In genomic region chr8:127589291-127589690, GRCm38 (mm10) we compare ENCODE assay signal across 8 mouse cellular contexts.
DNase-seq lines count a peak whose midpoint lies in the region; ATAC-seq and TF ChIP-seq lines count a peak whose summit lies in the region.

No protein-coding gene starts in this region.

- no peaks in the 10 kb centered on the region for H3K27me3 ChIP-seq in forebrain, postnatal 0 days (ENCODE audit: insufficient read depth, low read length)
- no peaks in the 10 kb centered on the region for H3K27me3 ChIP-seq in forebrain, embryonic 13.5 days
- H3K27me3 ChIP-seq in lung, postnatal 0 days (replicated peaks; ENCODE audit: insufficient read depth, low read length): no peaks in the 10 kb centered on the region

- no peaks in the 10 kb centered on the region for H3K4me1 ChIP-seq in forebrain, postnatal 0 days (ENCODE audit: insufficient read depth)
- H3K4me1 ChIP-seq in forebrain, embryonic 13.5 days: peaks cover 26% of the 10 kb centered on the region
- H3K4me1 ChIP-seq in lung, postnatal 0 days (ENCODE audit: insufficient read depth, low read depth, low read length): 0 out of 2 replicates have a peak, but pooled peaks cover 5% of the 10 kb centered on the region

- H3K4me3 ChIP-seq in forebrain, postnatal 0 days (ENCODE audit: low read depth, low read length): no peak overlapping the region
- no peak overlapping the region for H3K4me3 ChIP-seq in forebrain, embryonic 13.5 days
- H3K4me3 ChIP-seq in lung, postnatal 0 days (ENCODE audit: low read depth, low read length): no peak overlapping the region

- TF ChIP-seq CTCF in forebrain, postnatal 0 days (IDR thresholded peaks at IDR 0.05; ENCODE audit: low read depth): peak; percentile 66
- peak; percentile 87 for TF ChIP-seq CTCF in lung, postnatal 0 days (IDR thresholded peaks at IDR 0.05)

- no peak overlapping the region for H3K9ac ChIP-seq in forebrain, postnatal 0 days
- H3K9ac ChIP-seq in forebrain, embryonic 13.5 days: no peak overlapping the region
- no peak overlapping the region for H3K9ac ChIP-seq in lung, postnatal 0 days (replicated peaks; ENCODE audit: low read depth)

- no peak for DNase-seq in forebrain, postnatal 0 days
- peak; percentile 60 for DNase-seq in urinary bladder, postnatal 14 days (ENCODE audit: low spot score)
- DNase-seq in urinary bladder, postnatal 10 days (ENCODE audit: low spot score): no peak
- DNase-seq in cerebellum, postnatal 25 days: peak; percentile 42 to 69
- peak; percentile 67 for DNase-seq in induced T-regulatory cell, adult 2 months (ENCODE audit: low read depth)
- DNase-seq in lung, postnatal 0 days (ENCODE audit: low spot score): peak; percentile 59
- peak; percentile 20 to 33 for DNase-seq in spleen, postnatal 36 days (ENCODE audit: low spot score in 2 of 2)

- H3K4me2 ChIP-seq in forebrain, postnatal 0 days (ENCODE audit: low read depth): no peak overlapping the region
- no peak overlapping the region for H3K4me2 ChIP-seq in forebrain, embryonic 13.5 days
- no peak overlapping the region for H3K4me2 ChIP-seq in lung, postnatal 0 days (replicated peaks; ENCODE audit: low read depth, low read length)

- no peaks in the 10 kb centered on the region for H3K9me3 ChIP-seq in forebrain, postnatal 0 days (ENCODE audit: low read length)
- no peaks in the 10 kb centered on the region for H3K9me3 ChIP-seq in forebrain, embryonic 13.5 days (replicated peaks)
- no peaks in the 10 kb centered on the region for H3K9me3 ChIP-seq in lung, postnatal 0 days (ENCODE audit: low read length)

- WGBS in forebrain, postnatal 0 days: 58% methylated on average over 4 of the region's 4 CpGs
- 55% methylated on average over 4 of the region's 4 CpGs for WGBS in forebrain, embryonic 13.5 days
- WGBS in lung, postnatal 0 days: 34% methylated on average over 4 of the region's 4 CpGs

- no peak overlapping the region for H3K27ac ChIP-seq in forebrain, postnatal 0 days (ENCODE audit: low read depth, low read length)
- H3K27ac ChIP-seq in forebrain, embryonic 13.5 days: no peak overlapping the region
- no peak overlapping the region for H3K27ac ChIP-seq in lung, postnatal 0 days (ENCODE audit: low read length)

- H3K36me3 ChIP-seq in forebrain, postnatal 0 days (ENCODE audit: insufficient read depth): no peaks in the 10 kb centered on the region
- peaks cover 4% of the 10 kb centered on the region; the same call in 1 of the 2 replicates for H3K36me3 ChIP-seq in forebrain, embryonic 13.5 days (ENCODE audit: poor library complexity, severe bottlenecking)
- no peaks in the 10 kb centered on the region for H3K36me3 ChIP-seq in lung, postnatal 0 days (ENCODE audit: insufficient read depth, low read length)

- no peak for ATAC-seq in forebrain, postnatal 0 days
- ATAC-seq in forebrain, embryonic 13.5 days: no peak
- peak; percentile 47; the same call in 1 of the 2 replicates for ATAC-seq in lung, postnatal 0 days

- no peak for TF ChIP-seq EP300 in lung, postnatal 0 days (IDR thresholded peaks at IDR 0.05)

Comparison
In these comparisons a context has a peak if more than half of its experiments do, and no peak if none do; other contexts are left out.
1. DNase-seq: peak in urinary bladder, postnatal 14 days (single experiment), cerebellum, postnatal 25 days (2 of 2), induced T-regulatory cell, adult 2 months (single experiment), lung, postnatal 0 days (single experiment) and spleen, postnatal 36 days (2 of 2); none in forebrain, postnatal 0 days (single experiment) and urinary bladder, postnatal 10 days (single experiment).